Mouse (Mus musculus): ENCODE measurements at regions not wholly inside any gene's neighbourhood (a gene's known extent, or its start where the extent isn't known, plus 50 kb on each side); places are given as distances from the start of the nearest gene placed in this dataset.

GRCm38 (mm10) chr17:45934002-45934401, 98.2 kb downstream of the Vegfa start:
- no peak for TF ChIP-seq CTCF (IDR thresholded peaks at IDR 0.05)
- WGBS: 17% methylated on average over 2 of the region's 2 CpGs
- Histone ChIP-seq H3K4me1 (ENCODE audit: insufficient read depth, low read length) (no peaks in the 10 kb centered on the region), H3K9me3 (ENCODE audit: low read length) (no peaks in the 10 kb centered on the region), H3K4me2 (ENCODE audit: low read depth, low read length, poor library complexity, severe bottlenecking) (no peak overlapping the region), H3K36me3 (ENCODE audit: insufficient read depth, low read length) (no peaks in the 10 kb centered on the region), H3K4me3 (ENCODE audit: low read depth, low read length) (no peak overlapping the region), H3K9ac (replicated peaks; ENCODE audit: low read length, poor library complexity, severe bottlenecking) (no peak overlapping the region), H3K27me3 (ENCODE audit: insufficient read depth, low read length) (no peaks in the 10 kb centered on the region), H3K27ac (ENCODE audit: low read depth, low read length) (no peak overlapping the region)
- ATAC-seq (ENCODE audit: low FRiP score): no peak
- DNase-seq (ENCODE audit: low spot score): no peak

- no peaks in the 10 kb centered on the region for H3K36me3 ChIP-seq (ENCODE audit: insufficient read depth, low read length)
- no peaks in the 10 kb centered on the region for H3K27me3 ChIP-seq (ENCODE audit: insufficient read depth, low read length)
- H3K4me2 ChIP-seq (ENCODE audit: low read depth, low read length, poor library complexity, severe bottlenecking): no peak overlapping the region
- no peaks in the 10 kb centered on the region for H3K9me3 ChIP-seq (ENCODE audit: low read length)
- no peak overlapping the region for H3K9ac ChIP-seq (replicated peaks; ENCODE audit: low read length, poor library complexity, severe bottlenecking)
- no peak overlapping the region for H3K4me3 ChIP-seq (ENCODE audit: low read depth, low read length)
- DNase-seq (ENCODE audit: low spot score) (peak; percentile 5), ATAC-seq (ENCODE audit: low FRiP score) (no peak)
- H3K27ac ChIP-seq (ENCODE audit: low read depth, low read length): no peak overlapping the region
- H3K4me1 ChIP-seq (ENCODE audit: insufficient read depth, low read length): no peaks in the 10 kb centered on the region
- TF ChIP-seq CTCF (IDR thresholded peaks at IDR 0.05): no peak
- 31% methylated on average over 10 of the region's 10 CpGs for WGBS
Measured at GRCm38 (mm10) chr17:45933034-45933433, 99.1 kb downstream of the Vegfa start.

DNA sequence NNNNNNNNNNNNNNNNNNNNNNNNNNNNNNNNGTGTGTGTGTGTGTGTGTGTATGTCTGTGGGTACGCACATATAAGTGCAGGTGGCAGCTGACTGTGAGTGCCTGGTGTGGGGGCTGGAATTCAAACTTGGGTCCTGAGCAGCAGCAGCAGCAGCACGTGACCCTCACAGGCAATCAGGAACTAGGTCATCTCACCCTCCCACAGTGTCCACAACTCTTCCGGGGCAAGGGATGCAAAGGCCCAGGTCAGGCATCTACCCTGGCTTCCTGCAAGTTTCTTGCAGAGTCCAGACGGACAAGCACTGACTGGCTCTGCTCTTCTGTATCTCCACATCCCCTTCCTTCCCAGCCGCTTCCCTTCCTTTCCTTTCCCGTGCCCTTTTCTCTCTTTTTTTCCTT, 99.6 kb downstream of the Vegfa start:
- TF ChIP-seq CTCF (IDR thresholded peaks at IDR 0.05): no peak
- ATAC-seq (ENCODE audit: low FRiP score): no peak
- WGBS: 72% methylated on average over 6 of the region's 6 CpGs

GRCm38 (mm10) chr17:45929591-45929990, 102.6 kb downstream of the Vegfa start:
- 67% methylated on average over 7 of the region's 7 CpGs for WGBS
- Histone ChIP-seq H3K4me3 (ENCODE audit: low read depth, low read length) (no peak overlapping the region), H3K36me3 (ENCODE audit: insufficient read depth, low read length) (no peaks in the 10 kb centered on the region), H3K27me3 (ENCODE audit: insufficient read depth, low read length) (no peaks in the 10 kb centered on the region), H3K27ac (ENCODE audit: low read depth, low read length) (no peak overlapping the region), H3K9me3 (ENCODE audit: low read length) (no peaks in the 10 kb centered on the region), H3K4me1 (ENCODE audit: insufficient read depth, low read length) (no peaks in the 10 kb centered on the region), H3K9ac (replicated peaks; ENCODE audit: low read length, poor library complexity, severe bottlenecking) (no peak overlapping the region), H3K4me2 (ENCODE audit: low read depth, low read length, poor library complexity, severe bottlenecking) (no peak overlapping the region)
- ATAC-seq (ENCODE audit: low FRiP score): no peak
- TF ChIP-seq CTCF (IDR thresholded peaks at IDR 0.05): no peak
- DNase-seq (ENCODE audit: low spot score): no peak

More for the DNA sequence above, 99.6 kb downstream of the Vegfa start:
- DNase-seq (ENCODE audit: low spot score): no peak
- Histone ChIP-seq H3K4me2 (ENCODE audit: low read depth, low read length, poor library complexity, severe bottlenecking) (no peak overlapping the region), H3K9ac (replicated peaks; ENCODE audit: low read length, poor library complexity, severe bottlenecking) (no peak overlapping the region), H3K4me1 (ENCODE audit: insufficient read depth, low read length) (no peaks in the 10 kb centered on the region), H3K36me3 (ENCODE audit: insufficient read depth, low read length) (no peaks in the 10 kb centered on the region), H3K9me3 (ENCODE audit: low read length) (no peaks in the 10 kb centered on the region), H3K4me3 (ENCODE audit: low read depth, low read length) (no peak overlapping the region), H3K27me3 (ENCODE audit: insufficient read depth, low read length) (no peaks in the 10 kb centered on the region), H3K27ac (ENCODE audit: low read depth, low read length) (no peak overlapping the region)

- no peak overlapping the region for H3K4me2 ChIP-seq (ENCODE audit: low read depth, low read length, poor library complexity, severe bottlenecking)
- no peak overlapping the region for H3K4me3 ChIP-seq (ENCODE audit: low read depth, low read length)
- no peak overlapping the region for H3K9ac ChIP-seq (replicated peaks; ENCODE audit: low read length, poor library complexity, severe bottlenecking)
- DNase-seq (ENCODE audit: low spot score) (no peak), ATAC-seq (ENCODE audit: low FRiP score) (no peak)
- 63% methylated on average over 8 of the region's 8 CpGs for WGBS
- H3K4me1 ChIP-seq (ENCODE audit: insufficient read depth, low read length): no peaks in the 10 kb centered on the region
- TF ChIP-seq CTCF (IDR thresholded peaks at IDR 0.05): no peak
- no peaks in the 10 kb centered on the region for H3K9me3 ChIP-seq (ENCODE audit: low read length)
- no peaks in the 10 kb centered on the region for H3K36me3 ChIP-seq (ENCODE audit: insufficient read depth, low read length)
- no peaks in the 10 kb centered on the region for H3K27me3 ChIP-seq (ENCODE audit: insufficient read depth, low read length)
- H3K27ac ChIP-seq (ENCODE audit: low read depth, low read length): no peak overlapping the region
Measured at GRCm38 (mm10) chr17:45928903-45929477, 103.2 kb downstream of the Vegfa start.

DNA sequence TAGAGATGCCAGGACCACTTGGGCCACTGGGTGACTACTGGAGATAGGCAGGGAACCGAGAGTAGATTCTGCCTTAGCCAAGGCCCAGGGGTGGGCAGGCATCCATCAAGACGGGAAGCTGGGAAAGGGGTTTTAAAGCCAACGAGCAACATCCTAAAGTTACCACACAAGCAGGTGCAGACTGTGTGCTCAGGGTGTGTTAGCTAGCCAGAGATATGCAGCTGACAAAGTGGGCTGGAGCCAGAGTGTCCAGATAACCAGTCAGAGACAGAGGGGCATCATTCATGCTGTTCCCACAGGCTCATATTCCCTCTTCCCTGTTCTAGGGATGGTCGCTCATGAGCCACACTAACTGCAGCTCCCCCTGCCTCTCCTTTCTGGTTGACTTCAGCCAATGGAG, 104.2 kb downstream of the Vegfa start:
- Histone ChIP-seq H3K4me1 (ENCODE audit: insufficient read depth, low read length) (no peaks in the 10 kb centered on the region), H3K9ac (replicated peaks; ENCODE audit: low read length, poor library complexity, severe bottlenecking) (no peak overlapping the region), H3K27ac (ENCODE audit: low read depth, low read length) (no peak overlapping the region), H3K4me2 (ENCODE audit: low read depth, low read length, poor library complexity, severe bottlenecking) (no peak overlapping the region), H3K9me3 (ENCODE audit: low read length) (no peaks in the 10 kb centered on the region), H3K36me3 (ENCODE audit: insufficient read depth, low read length) (no peaks in the 10 kb centered on the region), H3K4me3 (ENCODE audit: low read depth, low read length) (no peak overlapping the region), H3K27me3 (ENCODE audit: insufficient read depth, low read length) (no peaks in the 10 kb centered on the region)
- no peak for ATAC-seq (ENCODE audit: low FRiP score)
- WGBS: 88% methylated on average over 4 of the region's 4 CpGs
- TF ChIP-seq CTCF (IDR thresholded peaks at IDR 0.05): no peak
- DNase-seq (ENCODE audit: low spot score): no peak

All from midbrain, postnatal 0 days (tissue).